Mouse (Mus musculus): Measurements from ENCODE around the gene Mthfd1l. TPM values are rescaled to one million over a fixed set of nuclear protein-coding genes. Genes with fewer than 3 reads are reported as not detected.
"Not testable (repeated sequence)": the region's sequence is repeated elsewhere in the genome, so short reads cannot be mapped to it uniquely, and the experiment has no call there.

Mthfd1l gene
- total RNA-seq, 2 experiments from 2014 or later, result 14.6 to 15.1 TPM

- intact Hi-C loops (cut with DNase I), result no loop called here
- DNase-seq (ENCODE audit: extremely low spot score in 1 of 2, low spot score in 2 of 2), result no peak
These were observed 96.4 kb downstream of the Mthfd1l start for GRCm38 (mm10) chr10:4069258-4069826.

DNA sequence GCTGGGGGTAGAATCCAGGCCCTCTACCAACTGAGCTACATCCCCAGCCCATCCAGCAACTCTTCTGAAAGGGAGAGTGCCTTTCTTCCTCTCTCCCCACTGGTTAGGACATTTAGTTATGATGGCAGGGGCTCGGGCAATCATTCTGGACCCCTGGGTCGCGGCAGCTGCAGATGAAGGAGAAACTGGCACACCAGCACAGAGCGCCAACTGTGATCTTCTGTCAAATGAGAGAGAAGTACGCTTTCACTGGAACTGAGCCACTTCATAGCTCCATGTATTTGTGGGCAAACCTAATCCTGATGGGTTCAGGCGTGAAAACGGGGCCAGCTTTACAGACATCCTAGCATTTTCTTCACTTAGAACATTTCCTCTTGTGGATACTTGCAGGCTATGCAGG lies 97.1 kb downstream of the Mthfd1l start:
- intact Hi-C loops (cut with DNase I), result no loop called here
- no peak for DNase-seq (ENCODE audit: extremely low spot score in 1 of 2, low spot score in 2 of 2)

- intact Hi-C loops (cut with DNase I), result no loop called here
- DNase-seq (ENCODE audit: extremely low spot score in 1 of 2, low spot score in 2 of 2), result no peak
These were observed 98.3 kb downstream of the Mthfd1l start for GRCm38 (mm10) chr10:4071069-4071844.

DNA sequence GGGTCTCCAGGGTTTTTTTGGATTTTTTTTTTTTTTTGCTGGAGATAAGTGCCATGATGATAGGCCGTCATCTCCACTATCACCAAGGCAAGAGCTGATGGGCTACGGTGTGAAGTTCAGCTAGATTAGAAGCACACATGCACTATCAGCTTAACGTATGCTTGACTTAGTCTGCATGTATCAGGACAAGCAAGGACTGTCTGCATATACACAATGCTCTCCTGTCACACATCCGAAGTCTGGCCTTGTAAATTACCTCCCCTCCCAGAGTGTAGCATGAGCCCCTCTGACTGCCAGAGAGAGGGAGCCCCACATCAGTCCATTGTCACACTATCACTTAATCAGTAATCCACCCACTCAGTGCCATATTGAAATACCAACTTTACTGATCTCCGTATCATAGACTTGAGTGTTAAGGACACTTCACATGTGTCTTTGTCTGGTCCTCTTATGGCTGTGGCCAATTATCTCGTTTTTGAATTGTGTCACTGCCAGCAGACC lies 99.0 kb downstream of the Mthfd1l start:
- no peak for DNase-seq (ENCODE audit: extremely low spot score in 1 of 2, low spot score in 2 of 2)
- intact Hi-C loops (cut with DNase I), result no loop called here

DNA sequence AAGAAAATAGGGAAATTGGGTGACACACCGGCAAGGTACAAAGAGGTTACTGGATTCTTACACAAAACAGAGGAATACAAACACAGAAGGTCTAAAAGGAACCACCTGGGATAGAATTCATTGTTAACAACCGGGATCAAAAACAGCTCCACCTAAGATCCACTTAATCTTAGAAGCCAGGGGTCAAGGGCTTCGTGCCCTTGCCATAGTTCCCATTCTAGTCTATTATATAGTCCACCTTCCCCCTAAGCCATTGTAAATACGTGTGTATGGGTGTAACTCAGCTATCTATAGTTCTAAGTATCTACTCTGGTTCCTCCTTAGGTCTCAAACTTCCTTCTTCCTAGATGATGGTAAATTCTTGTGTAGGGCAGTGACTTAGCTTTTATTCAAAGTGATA lies 99.6 kb downstream of the Mthfd1l start:
- intact Hi-C loops (cut with DNase I); DNase-seq (ENCODE audit: extremely low spot score in 1 of 2, low spot score in 2 of 2): not testable (repeated sequence)

DNA sequence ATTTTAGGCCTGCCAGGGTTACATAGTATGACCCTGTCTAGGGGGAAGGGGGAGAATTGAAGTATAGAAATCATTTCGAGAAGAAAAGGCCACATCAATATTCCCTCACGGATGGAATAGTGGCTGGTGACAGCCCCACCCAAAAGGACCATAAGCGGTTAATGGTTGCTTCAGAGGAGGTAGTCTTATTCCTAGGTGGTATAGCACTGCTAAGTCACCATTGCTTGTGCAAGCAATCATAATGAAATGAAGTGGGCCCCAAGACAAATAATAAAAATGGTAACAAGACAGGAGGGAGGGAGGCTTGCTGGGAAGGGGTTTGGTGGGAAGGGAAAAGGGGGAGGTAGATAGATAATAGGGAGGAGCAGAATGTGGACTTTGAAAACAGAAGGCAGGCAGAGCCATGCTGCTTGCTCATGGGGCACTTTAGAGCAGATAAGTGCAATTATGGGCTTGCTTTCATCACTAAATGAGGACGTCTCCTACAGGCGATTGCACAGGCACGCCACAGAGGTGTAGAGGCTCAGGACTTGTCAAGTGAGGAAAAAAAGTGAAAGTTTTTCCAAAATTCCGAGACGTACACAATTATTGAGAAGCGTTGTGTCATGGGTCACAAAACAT lies 105.4 kb downstream of the Mthfd1l start:
- intact Hi-C loops (cut with DNase I), result no loop called here

DNA sequence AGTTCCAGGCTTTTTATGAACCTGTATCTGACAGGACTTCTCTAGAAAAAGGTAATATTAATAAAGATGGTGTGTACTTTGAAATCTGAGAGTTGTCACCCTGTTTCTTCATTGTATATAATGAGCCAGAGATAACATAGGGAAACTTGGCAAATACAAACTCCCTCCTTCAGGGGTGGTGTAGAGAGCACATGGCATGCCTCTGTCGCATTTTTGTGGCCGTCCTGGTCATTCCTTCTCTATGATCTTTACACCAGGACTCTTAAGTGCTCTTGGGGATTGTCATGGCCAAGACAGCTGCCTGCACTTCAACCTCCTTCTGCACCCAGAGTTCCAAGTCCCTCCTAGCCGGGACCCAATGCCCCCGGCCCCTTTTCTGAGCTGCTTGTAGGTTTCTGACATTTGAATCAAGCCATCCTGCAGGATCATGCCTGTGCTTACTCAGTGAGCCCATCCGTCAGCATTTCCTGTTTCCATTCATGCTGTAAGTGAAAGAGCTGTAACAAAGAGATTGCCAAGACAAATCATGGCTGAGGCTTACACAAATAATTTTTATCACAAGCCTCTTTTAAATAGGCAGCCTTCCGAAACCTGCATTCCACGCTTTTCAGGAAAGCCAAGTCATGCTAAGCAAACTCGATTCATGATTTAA lies 106.2 kb downstream of the Mthfd1l start:
- intact Hi-C loops (cut with DNase I), result no loop called here
- peak in 1 of 2 experiments; percentile 18 for DNase-seq (ENCODE audit: extremely low spot score in 1 of 2, low spot score in 2 of 2)

More for the DNA sequence above, 105.4 kb downstream of the Mthfd1l start:
- DNase-seq (ENCODE audit: extremely low spot score in 1 of 2, low spot score in 2 of 2), result no peak

- DNase-seq (ENCODE audit: extremely low spot score in 1 of 2, low spot score in 2 of 2), result peak; percentile 42 to 90
- intact Hi-C loops (cut with DNase I), result no loop called here
These were observed 106.8 kb downstream of the Mthfd1l start for GRCm38 (mm10) chr10:4079643-4080244.

- intact Hi-C loops (cut with DNase I), result no loop called here
- DNase-seq (ENCODE audit: extremely low spot score in 1 of 2, low spot score in 2 of 2), result peak in 1 of 2 experiments; percentile 43
These were observed 110.7 kb downstream of the Mthfd1l start for GRCm38 (mm10) chr10:4083609-4084008.

DNA sequence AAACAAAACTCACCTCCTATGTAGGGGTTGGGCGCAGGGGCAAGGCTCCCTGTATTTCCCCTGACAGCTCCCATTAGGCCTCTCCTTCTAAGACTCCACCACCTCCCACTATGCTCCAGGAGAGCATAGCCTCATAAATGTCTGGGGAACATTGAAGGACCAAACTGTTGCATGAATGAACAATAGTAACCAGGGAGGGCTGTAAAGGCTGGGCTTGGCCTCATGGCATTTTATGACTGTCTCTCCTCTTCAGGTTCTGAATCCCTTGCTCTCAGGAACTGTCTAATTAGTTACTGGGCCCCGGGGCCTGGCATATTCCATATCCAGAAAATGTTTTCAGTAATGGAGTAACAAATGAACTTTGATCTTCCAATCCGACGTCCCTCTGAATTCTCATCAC lies 112.0 kb downstream of the Mthfd1l start:
- intact Hi-C loops (cut with DNase I), result no loop called here
- no peak for DNase-seq (ENCODE audit: extremely low spot score in 1 of 2, low spot score in 2 of 2)

DNA sequence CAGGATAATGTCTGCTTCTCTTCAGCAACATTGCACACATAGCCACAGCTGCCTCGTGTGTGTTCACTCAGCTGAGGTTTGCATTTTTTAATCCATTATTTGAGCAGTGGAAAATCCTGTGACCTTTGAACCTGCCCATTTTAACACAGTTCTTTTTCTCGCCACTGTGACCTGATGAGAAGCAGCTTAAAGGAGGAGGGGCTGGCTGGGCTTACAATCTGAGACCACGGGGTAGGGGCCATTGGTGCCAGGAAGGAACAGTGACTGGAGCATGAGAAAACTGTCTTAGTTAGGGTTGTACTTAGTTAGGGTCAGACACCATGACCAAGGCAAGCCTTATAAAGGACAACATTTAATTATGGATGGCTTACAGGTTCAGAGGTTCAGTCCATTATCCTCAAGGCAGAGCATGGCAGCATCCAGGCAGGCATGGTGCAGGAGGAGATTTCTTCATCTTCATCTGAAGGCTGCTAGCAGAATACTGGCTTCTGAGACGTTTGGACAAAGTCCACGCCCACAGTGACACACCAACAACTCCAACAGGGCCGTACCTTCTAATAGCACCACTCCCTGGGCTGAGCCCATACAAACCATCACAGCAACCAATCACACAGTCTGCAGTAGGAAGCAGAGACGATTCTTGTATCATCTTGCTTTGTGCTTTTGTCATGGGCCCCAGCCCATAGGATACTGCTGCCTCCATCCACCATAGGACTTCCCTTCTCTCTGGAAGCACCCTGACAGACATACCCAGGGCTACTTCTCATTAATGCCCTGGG lies 112.6 kb downstream of the Mthfd1l start:
- DNase-seq (ENCODE audit: extremely low spot score in 1 of 2, low spot score in 2 of 2), result no peak
- intact Hi-C loops (cut with DNase I), result loop anchor here (2.0 kb wide), 1 partner anchor 243 kb away; no protein-coding TSS in a partner anchor

- no peak for DNase-seq (ENCODE audit: extremely low spot score in 1 of 2, low spot score in 2 of 2)
- intact Hi-C loops (cut with DNase I), result loop anchor here (2.0 kb wide), 1 partner anchor 241 kb away; no protein-coding TSS in a partner anchor
These were observed 114.6 kb downstream of the Mthfd1l start for GRCm38 (mm10) chr10:4087563-4087962.

- DNase-seq (ENCODE audit: extremely low spot score in 1 of 2, low spot score in 2 of 2), result peak in 1 of 2 experiments; percentile 53
- intact Hi-C loops (cut with DNase I), result no loop called here
These were observed 116.0 kb downstream of the Mthfd1l start for GRCm38 (mm10) chr10:4088744-4089414.

GRCm38 (mm10) chr10:4089885-4090284 lies 117.0 kb downstream of the Mthfd1l start:
- peak in 1 of 2 experiments; percentile 38 for DNase-seq (ENCODE audit: extremely low spot score in 1 of 2, low spot score in 2 of 2)
- intact Hi-C loops (cut with DNase I), result no loop called here

DNA sequence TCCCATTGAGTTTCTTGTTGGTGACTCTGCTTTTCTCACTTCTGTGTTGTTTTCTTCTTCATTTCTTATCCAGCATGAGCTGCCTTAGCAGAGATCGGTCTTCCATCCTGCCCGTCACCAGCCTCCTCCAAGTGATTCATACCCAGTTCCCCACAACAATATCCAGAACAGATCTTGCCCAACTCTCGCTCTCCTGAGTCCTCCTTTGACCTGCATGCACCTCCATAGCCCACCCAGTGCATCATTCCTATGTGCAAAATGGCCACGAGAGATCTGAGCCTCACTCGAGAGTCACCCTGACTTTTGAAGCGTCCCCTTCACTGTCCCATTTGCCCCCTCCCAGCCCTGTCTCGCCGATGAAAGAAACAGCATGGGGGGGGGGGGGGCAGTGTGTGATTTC lies 120.1 kb downstream of the Mthfd1l start:
- intact Hi-C loops (cut with DNase I), result no loop called here
- peak in 1 of 2 experiments; percentile 10 for DNase-seq (ENCODE audit: extremely low spot score in 1 of 2, low spot score in 2 of 2)

- no peak for DNase-seq (ENCODE audit: extremely low spot score in 1 of 2, low spot score in 2 of 2)
- intact Hi-C loops (cut with DNase I), result no loop called here
These were observed 121.3 kb downstream of the Mthfd1l start for GRCm38 (mm10) chr10:4094093-4094817.

DNA sequence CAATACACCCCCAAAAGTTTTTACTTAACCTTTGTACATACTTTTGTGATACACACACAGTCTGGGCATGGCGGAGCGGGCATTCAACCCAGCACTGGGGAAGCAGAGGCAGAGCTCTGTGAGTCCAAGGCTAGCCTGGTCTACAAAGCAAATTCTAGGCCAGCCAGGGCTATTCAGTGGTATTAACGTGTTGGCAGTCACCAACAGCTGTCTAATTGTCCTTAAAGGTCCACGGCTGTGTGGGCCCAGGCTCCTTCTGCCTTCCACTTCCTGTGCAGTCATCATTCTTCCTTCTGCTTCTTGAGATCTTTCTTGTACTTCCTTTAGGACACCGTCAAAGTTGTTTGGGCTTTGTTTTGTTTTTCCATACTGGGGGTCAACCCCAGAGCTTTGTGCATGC lies 123.2 kb downstream of the Mthfd1l start:
- intact Hi-C loops (cut with DNase I), result no loop called here
- no peak for DNase-seq (ENCODE audit: extremely low spot score in 1 of 2, low spot score in 2 of 2)
